Mouse (Mus musculus) embryonic fibroblast, embryonic 13.5 days (primary cell): ENCODE data around the gene Prex1. TPM values are rescaled to one million over a fixed set of nuclear protein-coding genes. Genes with fewer than 3 reads are reported as not detected.

Source experiments
- H3K27ac ChIP-seq: 2 replicates; pipeline ENCODE4 v1.5.1; 2012; ENCODE audit warnings: low read length, control low read depth, inconsistent platforms; ENCODE audit not compliant: insufficient read depth
- H3K4me1 ChIP-seq: 2 replicates; pipeline ENCODE4 v1.6.1; 2011; ENCODE audit warnings: low read length; ENCODE audit not compliant: control insufficient read depth, insufficient read depth
- H3K4me3 ChIP-seq: 2 replicates; pipeline ENCODE4 v1.5.1; 2011; ENCODE audit warnings: mild to moderate bottlenecking, control low read depth, low read length; ENCODE audit not compliant: insufficient read depth
- CTCF ChIP-seq: IDR thresholded peaks from 2 replicates; pipeline ENCODE4 v1.5.1; 2011; ENCODE audit warnings: mild to moderate bottlenecking, control low read depth, low read length, moderate library complexity, borderline replicate concordance; ENCODE audit not compliant: insufficient read depth
- POLR2A ChIP-seq: IDR thresholded peaks from 2 replicates; pipeline ENCODE4 v1.6.1; 2011; ENCODE audit warnings: low read depth, mild to moderate bottlenecking, control low read depth, low read length, moderate library complexity
- polyA plus RNA-seq: library from polyadenylated mRNA; stranded (reverse); fragments of >200 nt; gene quantifications from 2 replicates; pipeline ENCODE4 v1.2.4, GENCODE M21; 2011; ENCODE audit warnings: low read depth; ENCODE audit not compliant: missing spikeins, insufficient read length

The Prex1 gene
- polyA plus RNA-seq, 1 experiment = 2.9 TPM

DNA sequence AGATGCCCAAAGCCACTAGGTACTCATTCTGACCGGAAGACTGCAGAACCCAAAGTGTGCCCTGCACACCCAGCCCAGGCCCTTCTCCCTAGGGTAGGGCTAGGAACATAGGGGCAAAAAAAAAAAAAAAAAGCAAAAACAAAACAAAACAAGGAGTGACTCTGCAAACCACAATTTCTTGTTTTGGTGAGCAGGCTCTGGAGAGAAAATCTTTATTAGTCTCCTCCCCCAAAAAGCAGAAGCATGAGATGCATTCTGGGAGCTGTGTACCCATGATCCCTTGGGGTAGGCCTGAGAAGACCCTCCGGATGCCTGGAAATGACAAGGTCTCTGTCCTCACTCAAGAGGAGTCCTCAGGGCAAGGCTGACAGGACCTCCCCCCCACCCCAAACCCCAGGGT is 3.7 kb downstream of the Prex1 start:
- Histone ChIP-seq H3K4me3 (no peak overlapping the region), H3K4me1 (no peaks in the 10 kb centered on the region), H3K27ac (no peak overlapping the region)
- TF ChIP-seq CTCF = no peak
- no peak for TF ChIP-seq POLR2A

DNA sequence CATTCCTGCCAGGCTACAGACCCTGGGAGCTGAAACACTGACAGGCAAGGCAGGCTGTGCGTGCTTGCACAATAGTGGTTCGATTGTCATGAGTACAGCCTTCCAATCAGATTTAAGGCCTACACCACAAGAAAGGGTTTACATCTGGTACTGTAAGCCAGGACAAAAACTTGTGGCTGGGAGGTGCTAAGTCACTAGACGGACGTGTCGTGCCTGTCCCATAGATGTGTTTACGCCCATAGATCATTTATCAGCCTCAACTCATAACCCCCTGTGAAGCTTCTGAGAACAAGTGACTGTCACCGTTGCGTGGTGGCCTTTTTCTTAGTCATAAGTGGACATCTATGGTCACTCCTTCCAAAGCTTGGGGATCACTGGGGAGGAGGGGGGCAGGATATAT is 5.3 kb downstream of the Prex1 start:
- no peak for TF ChIP-seq CTCF
- TF ChIP-seq POLR2A = no peak
- Histone ChIP-seq H3K4me3 (no peak overlapping the region), H3K4me1 (no peaks in the 10 kb centered on the region), H3K27ac (no peak overlapping the region)

DNA sequence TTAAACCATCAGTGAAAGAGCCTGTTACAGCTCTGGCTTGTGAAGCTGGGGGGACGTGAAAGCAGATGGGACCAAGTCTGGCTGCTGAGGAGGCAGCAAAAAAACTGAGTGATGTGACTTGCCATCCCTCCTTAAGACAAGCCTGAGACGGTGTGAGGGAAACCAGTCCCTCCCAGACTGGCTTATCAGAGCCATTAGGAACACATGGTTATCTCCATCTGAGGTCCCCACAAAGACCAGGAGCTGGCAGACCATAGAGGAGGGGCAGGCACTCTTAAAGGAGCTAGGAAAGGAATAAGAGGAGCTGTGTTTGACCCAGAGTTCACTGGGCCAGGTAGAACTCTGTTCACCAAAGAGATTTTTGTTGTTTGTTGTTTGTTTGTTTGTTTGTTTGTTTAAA is 7.1 kb downstream of the Prex1 start:
- TF ChIP-seq CTCF = no peak
- Histone ChIP-seq H3K27ac (no peak overlapping the region), H3K4me3 (no peak overlapping the region), H3K4me1 (no peaks in the 10 kb centered on the region)

DNA sequence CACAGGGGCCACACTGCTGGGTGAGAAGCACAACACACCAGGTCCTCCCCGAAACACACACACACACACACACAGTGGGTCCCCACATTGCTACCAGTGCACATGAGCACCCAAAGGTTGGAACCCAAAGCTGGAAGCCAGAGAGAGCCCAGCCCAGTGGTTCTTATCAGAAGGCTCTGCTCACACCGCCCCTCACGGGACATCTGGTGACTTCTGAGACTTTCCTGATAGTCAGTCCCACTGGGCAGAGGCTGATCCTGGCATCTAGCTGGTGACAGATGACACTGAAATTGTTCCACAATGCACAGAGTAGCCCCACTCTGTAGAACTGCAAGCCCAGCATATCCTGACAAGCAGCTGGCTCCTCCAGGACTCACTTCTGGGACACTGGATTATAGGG is 10.1 kb downstream of the Prex1 start:
- H3K4me3 ChIP-seq = no peak overlapping the region
- H3K4me1 ChIP-seq = no peaks in the 10 kb centered on the region
- H3K27ac ChIP-seq = no peak overlapping the region
- TF ChIP-seq CTCF (no peak), POLR2A (no peak)

DNA sequence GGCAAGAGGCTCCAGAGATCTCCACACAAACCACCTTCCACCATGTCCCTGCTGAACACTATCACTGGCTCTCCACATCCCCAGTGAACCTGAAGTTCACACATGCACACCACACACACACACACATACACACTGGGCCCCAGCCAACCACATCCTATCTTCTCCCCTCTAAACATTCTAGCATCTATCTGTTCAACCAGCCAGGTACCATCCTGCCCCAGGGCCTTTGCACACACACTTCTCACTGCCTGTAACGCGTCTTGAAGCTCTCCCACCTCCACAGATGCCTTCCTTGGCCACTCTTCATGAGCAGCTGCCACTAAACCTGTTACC is 11.6 kb downstream of the Prex1 start:
- Histone ChIP-seq H3K4me3 (no peak overlapping the region), H3K27ac (no peak overlapping the region), H3K4me1 (no peaks in the 10 kb centered on the region)
- no peak for TF ChIP-seq POLR2A
- no peak for TF ChIP-seq CTCF

DNA sequence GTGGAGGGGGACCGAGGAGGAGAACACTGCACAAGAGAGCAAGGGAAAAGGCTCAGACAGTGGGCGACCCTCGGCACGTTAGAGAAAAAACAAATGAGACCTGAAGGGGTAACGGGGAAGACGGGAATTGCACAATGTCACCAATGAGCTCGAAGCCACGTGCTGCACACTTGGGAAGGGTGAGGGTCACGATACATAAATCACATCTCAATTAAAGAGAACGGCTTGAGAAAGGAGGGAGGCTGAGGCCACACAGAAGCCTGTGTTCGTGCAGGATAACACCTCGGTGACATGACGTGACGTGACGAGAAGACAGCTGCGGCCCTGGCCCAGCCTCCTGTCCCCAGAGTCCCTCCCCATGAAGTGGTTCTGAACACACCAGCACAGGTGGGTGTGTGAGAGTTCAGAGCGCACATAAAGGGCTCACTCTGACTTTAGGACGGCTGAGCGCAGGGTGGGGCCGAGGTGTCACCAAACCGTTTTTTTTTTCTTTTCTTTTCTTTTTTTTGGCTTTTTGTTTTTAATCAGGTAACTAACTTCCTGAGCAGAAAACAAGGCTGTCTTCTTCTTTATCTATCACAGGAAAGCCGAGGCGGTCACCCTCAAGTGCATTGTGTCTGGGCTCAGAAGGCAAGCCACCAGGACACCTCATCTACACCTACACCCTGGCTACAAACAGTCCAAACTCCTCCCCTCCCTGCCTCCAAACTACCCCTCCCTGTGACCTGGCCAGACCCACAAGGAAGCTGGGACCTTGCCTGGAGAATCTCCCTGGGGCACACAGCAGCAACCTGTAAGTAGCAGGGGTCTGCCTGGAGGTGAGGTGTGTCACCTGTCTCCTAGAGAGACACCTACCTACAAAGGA is 12.2 kb downstream of the Prex1 start:
- H3K4me3 ChIP-seq = no peak overlapping the region
- H3K27ac ChIP-seq = no peak overlapping the region
- no peaks in the 10 kb centered on the region for H3K4me1 ChIP-seq
- no peak for TF ChIP-seq CTCF

DNA sequence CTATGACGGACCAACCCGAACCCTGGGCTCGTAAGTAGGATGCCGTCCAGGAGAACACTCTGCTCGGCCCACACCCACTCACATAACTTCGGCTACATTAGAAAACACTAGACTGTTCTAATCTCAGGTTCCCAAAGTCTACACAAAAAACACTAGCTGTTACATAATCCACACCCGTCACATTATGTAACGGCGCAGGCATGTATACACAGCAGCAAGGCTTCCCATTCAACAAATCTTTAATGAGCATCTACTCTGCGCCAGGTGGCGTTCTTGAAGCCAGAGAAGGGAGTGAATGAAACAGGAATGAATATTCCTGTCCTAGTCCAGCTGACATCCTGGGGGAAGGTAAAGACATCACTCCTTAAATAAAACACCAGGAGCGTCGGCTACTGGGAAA is 12.9 kb downstream of the Prex1 start:
- Histone ChIP-seq H3K4me3 (no peak overlapping the region), H3K27ac (no peak overlapping the region), H3K4me1 (no peaks in the 10 kb centered on the region)
- no peak for TF ChIP-seq POLR2A
- TF ChIP-seq CTCF = no peak

DNA sequence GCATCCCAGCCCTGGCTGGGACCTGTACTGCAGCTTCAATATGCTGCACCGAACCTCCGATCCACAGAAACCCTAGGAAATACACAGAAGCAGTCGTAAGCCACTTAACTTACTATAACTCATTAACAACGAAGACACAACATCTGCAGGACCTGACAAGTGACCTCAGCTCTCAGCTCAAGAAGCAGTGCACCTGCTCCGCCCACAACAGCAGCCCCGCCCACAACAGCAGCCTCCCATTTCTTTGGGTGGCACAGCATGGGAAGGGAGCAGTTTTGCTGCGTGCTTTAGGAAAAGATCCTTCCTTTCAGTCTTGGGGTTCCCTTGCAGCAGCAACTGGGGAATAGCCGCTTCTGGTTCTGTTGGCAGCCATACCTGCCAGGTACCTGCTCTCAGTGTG is 13.5 kb downstream of the Prex1 start:
- no peaks in the 10 kb centered on the region for H3K4me1 ChIP-seq
- H3K4me3 ChIP-seq = no peak overlapping the region
- no peak for TF ChIP-seq CTCF
- no peak for TF ChIP-seq POLR2A
- no peak overlapping the region for H3K27ac ChIP-seq

DNA sequence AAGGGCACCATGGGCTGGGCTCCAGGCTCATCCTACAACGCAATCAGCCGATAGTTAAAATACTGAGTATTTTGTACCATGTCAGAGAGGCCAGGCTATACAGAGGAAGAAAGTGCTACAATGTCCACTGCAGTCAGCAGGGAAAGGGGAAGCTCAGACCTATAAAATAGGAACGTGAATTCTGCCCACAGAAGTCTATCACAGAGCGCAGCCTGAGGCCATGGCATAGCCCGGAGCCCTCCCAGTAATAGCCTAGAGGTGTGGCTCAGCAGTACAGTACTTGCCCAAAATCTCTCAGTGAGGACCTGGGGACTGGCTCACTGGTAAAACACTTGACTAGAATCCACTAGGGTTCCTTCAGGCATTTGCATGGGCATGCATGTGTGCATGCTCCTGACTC is 14.1 kb downstream of the Prex1 start:
- no peaks in the 10 kb centered on the region for H3K4me1 ChIP-seq
- no peak overlapping the region for H3K27ac ChIP-seq
- H3K4me3 ChIP-seq = no peak overlapping the region
- TF ChIP-seq POLR2A (no peak), CTCF (no peak)

DNA sequence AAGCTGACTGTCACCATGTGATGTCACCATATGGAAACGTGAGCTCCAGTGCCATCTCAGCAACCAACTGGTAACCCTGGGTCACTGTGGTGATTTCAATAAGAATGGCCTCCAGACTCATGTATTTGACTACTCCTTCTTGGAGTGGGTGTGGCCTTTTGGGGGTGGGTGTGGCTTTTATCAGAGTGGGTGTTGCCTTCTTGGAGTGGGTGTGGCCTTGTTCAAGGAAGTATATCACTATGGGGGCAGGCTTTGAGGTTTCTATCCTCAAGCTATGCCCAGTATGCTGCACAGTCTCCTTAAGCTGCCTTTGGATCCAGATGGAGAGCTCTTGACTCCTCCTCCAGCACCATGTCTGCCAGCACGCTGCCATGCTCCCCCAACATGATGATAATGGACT is 19.0 kb downstream of the Prex1 start:
- H3K4me3 ChIP-seq = no peak overlapping the region
- TF ChIP-seq CTCF (no peak), POLR2A (no peak)
- no peaks in the 10 kb centered on the region for H3K4me1 ChIP-seq
- no peak overlapping the region for H3K27ac ChIP-seq
